Mouse (Mus musculus): Measurements from ENCODE around the gene Trim63.

GRCm38 (mm10) chr4:134316390-134316789, 1.5 kb downstream of the Trim63 start:
- TF ChIP-seq CTCF (IDR thresholded peaks at IDR 0.05; ENCODE audit: borderline replicate concordance, insufficient read depth, low read length) (no peak), POLR2A (IDR thresholded peaks at IDR 0.05; ENCODE audit: low read depth, low read length) (no peak)
